Mouse (Mus musculus): ENCODE measurements around the gene Ppp1r16b.
"Not testable (repeated sequence)": the region's sequence is repeated elsewhere in the genome, so short reads cannot be mapped to it uniquely, and the experiment has no call there.

Gene Ppp1r16b

GRCm38 (mm10) chr2:158722991-158723551 is 57.9 kb downstream of the Ppp1r16b start:
- no peak for DNase-seq (ENCODE audit: low spot score)

- DNase-seq (ENCODE audit: low spot score) = no peak
Observed at GRCm38 (mm10) chr2:158723806-158724205, 58.6 kb downstream of the Ppp1r16b start.

- no peak for DNase-seq (ENCODE audit: low spot score)
Observed at GRCm38 (mm10) chr2:158726252-158726651, 61.1 kb downstream of the Ppp1r16b start.

- DNase-seq (ENCODE audit: low spot score) = no peak
Observed at GRCm38 (mm10) chr2:158728061-158728815, 63.0 kb downstream of the Ppp1r16b start.

- no peak for DNase-seq (ENCODE audit: low spot score)
Observed at GRCm38 (mm10) chr2:158730896-158731295, 65.7 kb downstream of the Ppp1r16b start.

- DNase-seq (ENCODE audit: low spot score) = no peak
Observed at GRCm38 (mm10) chr2:158732521-158732920, 67.3 kb downstream of the Ppp1r16b start.

GRCm38 (mm10) chr2:158733136-158733535 is 67.9 kb downstream of the Ppp1r16b start:
- no peak for DNase-seq (ENCODE audit: low spot score)

- DNase-seq (ENCODE audit: low spot score) = no peak
Observed at GRCm38 (mm10) chr2:158733914-158734313, 68.7 kb downstream of the Ppp1r16b start.

- no peak for DNase-seq (ENCODE audit: low spot score)
Observed at GRCm38 (mm10) chr2:158734500-158735152, 69.4 kb downstream of the Ppp1r16b start.

- no peak for DNase-seq (ENCODE audit: low spot score)
Observed at GRCm38 (mm10) chr2:158735340-158735739, 70.1 kb downstream of the Ppp1r16b start.

- DNase-seq (ENCODE audit: low spot score) = not testable (repeated sequence)
Observed at GRCm38 (mm10) chr2:158736247-158736646, 71.0 kb downstream of the Ppp1r16b start.

- no peak for DNase-seq (ENCODE audit: low spot score)
Observed at GRCm38 (mm10) chr2:158738591-158738990, 73.4 kb downstream of the Ppp1r16b start.

GRCm38 (mm10) chr2:158739113-158739512 is 73.9 kb downstream of the Ppp1r16b start:
- no peak for DNase-seq (ENCODE audit: low spot score)

GRCm38 (mm10) chr2:158741011-158741501 is 75.9 kb downstream of the Ppp1r16b start:
- DNase-seq (ENCODE audit: low spot score) = peak; percentile 67

- no peak for DNase-seq (ENCODE audit: low spot score)
Observed at GRCm38 (mm10) chr2:158742431-158742830, 77.2 kb downstream of the Ppp1r16b start.

- no peak for DNase-seq (ENCODE audit: low spot score)
Observed at GRCm38 (mm10) chr2:158743518-158744141, 78.4 kb downstream of the Ppp1r16b start.

GRCm38 (mm10) chr2:158745049-158745482 is 79.9 kb downstream of the Ppp1r16b start:
- DNase-seq (ENCODE audit: low spot score) = peak; percentile 72

GRCm38 (mm10) chr2:158746164-158746563 is 81.0 kb downstream of the Ppp1r16b start:
- DNase-seq (ENCODE audit: low spot score) = no peak

- DNase-seq (ENCODE audit: low spot score) = peak; percentile 85
Observed at GRCm38 (mm10) chr2:158749366-158749765, 84.2 kb downstream of the Ppp1r16b start.

- no peak for DNase-seq (ENCODE audit: low spot score)
Observed at GRCm38 (mm10) chr2:158760231-158760630, 95.0 kb downstream of the Ppp1r16b start.

GRCm38 (mm10) chr2:158762339-158762738 is 97.1 kb downstream of the Ppp1r16b start:
- DNase-seq (ENCODE audit: low spot score) = no peak

GRCm38 (mm10) chr2:158767742-158768339 is 102.6 kb downstream of the Ppp1r16b start, which contains the start of gene Fam83d:
Fam83d (plus strand) TSS chr2:158768093.
- DNase-seq (ENCODE audit: low spot score) = peak; percentile 96
